Mouse (Mus musculus): ENCODE results near the gene Gns.

The Gns gene

DNA sequence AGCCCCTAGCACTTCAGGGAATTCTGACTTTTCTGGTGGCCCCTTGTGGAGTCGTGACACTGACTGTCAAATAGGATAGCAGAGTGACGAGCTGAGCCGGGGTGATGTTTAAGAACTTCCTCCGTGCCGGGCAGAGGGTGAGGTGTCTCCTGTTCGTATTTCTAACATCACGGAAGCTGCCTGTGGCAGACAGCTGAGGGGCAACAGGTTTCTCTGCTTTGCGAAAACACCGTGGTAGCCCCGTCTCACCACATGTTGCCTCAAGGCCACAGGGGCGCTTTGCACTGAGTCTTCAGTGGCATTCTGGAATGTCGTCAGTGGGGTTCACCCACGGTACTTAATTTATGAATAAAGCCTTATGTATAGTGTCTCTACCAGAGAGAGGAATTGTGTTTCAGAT is 2.4 kb downstream of the Gns start:
- DNase-seq = no peak

DNA sequence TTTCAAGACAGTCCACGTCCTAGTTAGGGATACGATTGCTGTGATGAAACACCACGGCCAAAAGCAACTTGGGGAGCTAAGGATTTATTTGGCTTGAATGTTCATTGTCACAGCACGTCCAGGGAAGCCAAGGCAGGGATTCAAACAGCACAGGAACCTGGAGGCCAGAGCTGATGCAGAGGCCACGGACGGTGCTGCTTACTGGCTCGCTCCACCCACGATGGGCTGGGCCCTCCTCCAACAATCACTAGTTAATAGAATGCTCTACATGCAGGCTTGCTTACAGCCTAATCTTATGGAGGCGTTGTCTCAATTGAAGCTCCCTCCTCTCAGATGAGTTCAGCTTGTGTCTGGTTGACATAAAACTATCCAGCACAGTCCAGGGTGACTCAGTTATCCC is 2.9 kb downstream of the Gns start:
- DNase-seq = no peak

DNA sequence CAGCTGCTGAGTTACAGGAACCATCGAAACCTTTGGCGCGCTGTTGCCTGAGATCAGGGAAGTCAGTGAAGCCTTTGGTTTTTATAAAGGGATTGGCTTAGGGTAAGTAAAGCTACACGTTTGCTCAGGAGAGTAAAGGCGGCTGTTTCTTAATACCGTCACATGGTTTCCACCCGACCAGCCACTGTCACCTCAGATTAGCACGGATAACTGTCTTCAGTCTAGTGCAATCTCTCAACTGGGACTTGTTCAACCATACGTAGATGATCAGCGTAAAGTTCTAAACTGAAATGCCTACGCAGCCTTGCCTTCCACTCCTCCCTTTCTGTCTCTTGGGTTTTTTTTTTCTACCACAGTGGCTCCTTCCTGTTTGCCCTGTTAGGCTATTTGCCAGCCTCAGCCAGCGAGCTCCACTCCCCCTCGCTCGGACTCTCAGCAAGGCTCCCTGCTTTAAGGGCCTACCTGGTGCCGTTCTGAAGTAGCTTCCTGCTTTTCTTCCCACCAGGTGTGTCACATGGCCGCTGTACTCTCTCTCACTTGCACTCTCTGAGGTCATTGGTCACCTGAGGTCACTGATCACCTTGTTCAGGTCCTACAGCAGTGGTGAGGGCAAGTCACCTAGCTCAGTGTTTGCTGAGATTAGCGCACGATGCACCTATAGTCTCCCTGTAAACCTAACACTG is 4.0 kb downstream of the Gns start:
- no peak for DNase-seq

DNA sequence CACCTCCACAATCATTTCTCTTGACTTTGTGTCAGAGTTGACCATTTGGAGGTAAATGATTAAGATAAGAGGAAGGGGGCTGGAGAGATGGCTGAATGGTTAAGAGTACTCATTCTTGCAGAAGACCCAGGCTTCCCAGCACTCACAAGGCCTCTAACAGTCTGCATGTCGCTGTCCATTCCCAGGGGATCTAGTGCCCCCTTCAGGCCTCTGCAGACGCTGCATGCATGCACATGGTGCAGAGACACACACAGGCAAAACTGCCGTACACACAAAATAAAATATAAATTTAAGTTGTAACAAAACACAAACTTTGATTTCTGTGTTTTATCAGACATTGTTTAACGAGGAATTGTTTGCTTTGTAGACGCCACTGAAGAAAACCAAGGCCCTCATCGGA is 5.9 kb downstream of the Gns start:
- DNase-seq = no peak

DNA sequence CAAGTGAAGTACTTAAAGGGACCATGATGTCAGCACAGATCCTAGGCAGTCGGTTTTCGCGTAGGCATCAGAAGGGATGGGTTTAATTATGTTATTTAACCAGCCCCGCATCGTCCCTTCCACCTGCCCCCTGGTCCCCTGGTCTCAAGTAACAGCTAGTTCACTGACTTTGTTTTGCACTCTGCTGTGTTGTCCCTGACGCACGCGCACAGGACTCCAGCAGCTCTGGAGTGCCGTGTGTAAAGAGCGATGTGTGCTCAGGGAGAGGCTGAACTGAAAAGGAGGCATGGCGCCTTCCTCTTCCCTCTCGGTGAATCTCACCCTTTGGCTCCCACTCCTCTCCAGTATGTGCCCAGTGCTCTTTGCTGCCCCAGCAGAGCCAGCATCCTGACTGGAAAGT is 9.1 kb downstream of the Gns start:
- no peak for DNase-seq

DNA sequence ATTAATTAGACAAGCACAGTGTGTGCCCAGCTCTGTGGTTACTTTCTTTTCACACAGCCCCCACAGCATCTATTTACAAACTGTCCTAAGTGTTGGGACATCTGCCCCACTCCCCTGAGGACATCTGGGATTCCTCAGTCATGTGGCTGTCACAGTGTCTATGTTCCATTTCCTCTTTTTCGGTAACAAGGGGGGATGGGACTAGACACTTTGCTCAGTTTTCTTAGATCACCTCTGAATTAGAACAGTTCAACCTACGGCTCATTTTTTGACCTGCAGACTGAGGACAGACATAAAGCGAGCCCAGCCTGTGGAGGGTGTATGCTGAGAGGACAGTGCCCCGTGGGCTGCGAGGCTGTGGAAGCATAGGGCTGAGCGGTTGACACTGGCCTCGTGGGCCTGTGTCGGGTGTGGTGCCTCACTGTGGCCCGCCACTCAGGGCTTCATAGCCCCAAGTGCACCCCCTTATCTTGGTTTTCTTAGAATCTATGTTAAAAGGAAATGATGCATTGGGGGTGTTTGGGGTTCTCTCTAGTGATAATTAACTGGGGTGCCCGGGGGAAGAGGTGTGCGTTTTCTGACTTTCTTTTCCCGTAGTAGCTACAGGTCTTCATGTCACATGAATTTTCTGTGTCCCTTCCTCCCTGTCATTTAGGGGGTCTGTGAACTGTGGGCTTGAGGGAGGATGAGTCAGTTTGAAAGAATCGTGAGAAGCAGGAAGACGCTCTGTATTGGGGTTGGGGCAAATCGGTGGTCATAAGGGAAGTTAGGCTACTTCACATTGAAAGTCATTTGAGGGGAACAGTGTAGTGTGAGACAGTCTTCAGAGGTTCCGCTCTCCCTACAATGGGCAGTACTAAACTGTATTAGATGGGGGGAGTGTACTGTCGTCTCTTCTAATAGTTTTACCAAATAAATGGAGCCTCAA is 10.1 kb downstream of the Gns start:
- DNase-seq = no peak

DNA sequence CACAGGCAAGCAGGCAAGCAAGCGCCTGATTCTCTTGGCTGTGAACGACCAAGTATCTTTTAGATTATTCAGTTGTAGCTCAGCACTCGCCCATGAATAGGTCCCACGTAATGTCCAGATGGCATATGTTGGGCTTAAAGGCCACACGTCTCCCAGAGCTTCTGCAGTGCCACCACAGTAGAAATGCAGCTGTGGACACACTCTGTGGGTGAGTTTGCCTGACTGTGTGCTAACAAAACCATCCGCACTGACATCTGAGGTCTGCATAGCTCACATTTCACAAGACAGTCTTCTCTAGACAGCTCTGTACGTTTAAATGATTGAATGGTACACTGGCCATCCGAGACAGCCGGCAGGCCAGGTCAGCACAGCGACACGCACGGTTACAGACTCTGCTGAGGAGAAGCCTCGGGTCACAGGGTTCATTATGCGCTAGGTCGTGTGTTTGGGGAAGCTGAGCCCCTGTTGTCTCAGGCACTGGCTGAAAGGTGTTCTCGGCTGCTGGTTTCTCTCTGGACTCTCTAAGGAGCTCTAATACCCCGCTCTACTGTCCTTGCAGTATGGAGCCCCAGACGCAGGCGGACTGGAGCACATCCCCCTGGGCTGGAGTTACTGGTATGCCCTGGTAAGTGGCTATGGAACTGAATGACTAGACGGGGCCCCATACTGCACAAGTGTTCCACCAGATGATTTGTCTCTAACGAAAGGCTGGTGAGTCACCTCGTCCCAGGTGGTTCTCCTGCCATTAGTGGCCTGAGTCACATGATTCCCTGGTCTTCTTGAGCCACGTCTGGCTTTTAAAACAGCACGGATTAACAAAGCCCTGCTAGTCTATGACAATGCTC is 11.0 kb downstream of the Gns start:
- DNase-seq = no peak

DNA sequence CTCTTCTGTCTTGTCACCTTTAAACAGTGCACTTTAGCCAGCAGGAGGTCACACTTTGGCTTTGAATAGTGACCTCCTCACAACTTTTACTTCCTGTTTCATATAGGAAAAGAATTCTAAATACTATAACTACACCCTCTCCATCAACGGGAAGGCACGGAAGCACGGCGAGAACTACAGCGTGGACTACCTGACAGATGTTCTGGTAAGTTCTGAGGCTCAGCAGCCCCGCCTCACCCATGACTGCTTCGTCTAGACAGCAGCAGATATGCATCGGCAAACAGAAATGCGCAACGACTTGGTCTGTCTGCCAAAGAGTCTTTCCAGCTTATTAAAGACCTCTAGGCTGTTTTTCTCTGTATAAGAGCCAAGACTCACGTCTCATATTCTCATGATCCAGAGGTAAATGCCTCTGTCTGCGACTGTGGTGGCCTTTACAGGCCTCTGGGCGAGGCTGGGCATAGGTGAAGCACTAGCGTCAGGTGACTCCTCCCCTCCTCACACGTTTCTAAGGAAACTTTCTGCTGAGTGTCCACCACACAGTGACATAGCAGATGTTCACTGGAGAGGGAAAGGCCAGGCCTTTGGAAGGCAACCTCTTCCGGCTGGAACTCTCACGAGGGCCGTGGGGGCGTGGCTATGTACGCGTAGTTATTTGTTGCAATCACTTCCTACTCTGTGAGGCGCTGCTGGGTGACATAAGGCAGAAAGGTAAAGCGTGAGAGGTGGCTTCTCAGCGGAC is 11.8 kb downstream of the Gns start:
- no peak for DNase-seq

DNA sequence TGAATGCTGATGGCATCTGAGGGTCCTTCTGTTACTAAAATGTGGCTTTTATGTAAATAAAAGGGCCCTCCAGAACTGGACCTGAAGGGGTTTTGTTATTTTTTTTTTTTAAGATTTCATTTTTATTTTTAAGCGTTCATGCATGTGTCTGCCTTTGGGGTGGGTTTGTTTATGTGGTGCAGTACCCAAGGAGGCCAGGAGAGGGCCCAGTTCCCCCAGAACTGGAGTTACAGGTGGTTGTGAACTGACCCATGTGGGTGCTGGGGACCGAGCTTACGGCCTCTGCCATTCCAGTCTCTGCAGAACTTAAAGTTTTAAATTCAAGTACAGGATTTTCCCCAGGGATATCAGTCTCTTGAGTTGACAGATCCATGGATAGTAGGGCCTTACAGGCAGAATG is 14.5 kb downstream of the Gns start:
- DNase-seq = no peak

DNA sequence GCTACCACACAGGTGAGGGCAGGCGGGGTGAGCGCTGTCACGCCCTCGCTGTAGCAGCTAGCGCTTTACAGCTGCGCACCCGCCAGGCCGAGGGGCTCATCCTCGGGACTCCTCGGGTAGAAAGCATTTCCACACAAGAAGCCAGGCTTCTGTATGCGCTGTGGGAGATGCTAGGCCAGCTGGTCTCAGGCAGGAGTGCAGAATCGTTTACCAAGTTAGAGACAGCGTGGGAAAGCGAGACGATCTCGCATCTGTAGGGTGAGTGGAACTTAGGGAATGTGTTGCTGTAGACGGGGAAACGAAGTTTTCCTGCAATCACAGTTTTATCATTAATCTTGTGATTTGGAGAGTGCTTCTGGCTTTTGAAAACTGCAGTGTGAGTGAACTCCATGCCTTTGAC is 16.4 kb downstream of the Gns start:
- no peak for DNase-seq

DNA sequence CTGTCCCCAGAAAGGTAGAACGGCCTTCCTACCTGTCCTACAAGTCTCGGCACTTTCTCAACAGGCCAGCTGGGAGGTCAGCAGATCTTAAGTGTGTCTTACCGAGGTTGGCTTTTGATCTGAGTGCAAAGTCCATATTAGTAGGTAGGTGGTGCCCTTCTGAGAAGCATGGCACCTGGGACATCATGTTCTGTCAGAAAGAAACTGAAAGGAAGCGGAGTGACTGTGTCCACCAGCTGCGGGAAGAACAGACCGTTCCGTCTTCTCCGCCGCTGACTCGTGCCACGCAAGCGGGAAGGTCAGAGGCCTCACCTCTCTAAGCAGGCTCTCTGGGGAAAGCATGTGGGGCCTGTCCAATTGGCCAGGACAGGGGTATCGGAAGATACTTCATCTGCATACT is 19.8 kb downstream of the Gns start:
- DNase-seq = no peak

DNA sequence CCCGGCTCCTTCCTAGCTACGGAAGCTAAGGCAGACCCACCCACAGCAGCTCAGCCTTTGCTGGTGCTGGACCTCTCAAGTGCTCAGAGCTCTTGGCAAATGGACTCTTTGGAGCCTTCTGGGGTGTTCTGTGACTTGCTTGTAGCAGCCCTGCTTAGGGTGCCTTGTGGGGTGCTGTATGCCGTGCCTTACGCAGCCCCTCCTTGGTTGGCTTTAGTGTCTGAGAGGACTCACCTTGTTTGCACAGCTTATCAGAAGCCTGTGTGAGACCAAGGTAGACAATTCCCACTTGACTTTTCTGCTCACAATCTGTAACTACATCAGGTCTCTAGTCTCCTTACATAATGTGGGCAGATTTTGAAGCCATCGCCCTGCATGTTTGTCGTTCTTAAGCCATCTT is 20.8 kb downstream of the Gns start:
- DNase-seq = no peak

DNA sequence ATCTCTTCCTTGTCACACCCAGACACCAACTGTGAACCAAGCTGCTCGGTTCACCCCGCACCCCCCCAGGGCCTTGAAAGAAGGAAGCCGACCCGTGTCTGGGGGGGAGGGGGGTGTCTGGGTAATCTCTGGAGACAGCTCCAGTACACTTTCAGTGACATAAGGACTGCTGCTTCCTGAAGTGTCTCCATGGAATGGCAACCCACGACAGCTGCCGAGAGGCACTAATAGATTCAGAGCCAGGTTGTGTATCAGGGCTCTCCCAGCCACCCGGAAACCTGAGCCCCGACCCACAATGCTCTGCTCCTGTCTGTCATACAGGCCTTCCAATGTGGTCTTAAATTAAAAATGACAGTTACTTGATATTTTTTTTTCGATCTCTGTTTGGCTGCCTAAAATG is 21.5 kb downstream of the Gns start:
- no peak for DNase-seq

DNA sequence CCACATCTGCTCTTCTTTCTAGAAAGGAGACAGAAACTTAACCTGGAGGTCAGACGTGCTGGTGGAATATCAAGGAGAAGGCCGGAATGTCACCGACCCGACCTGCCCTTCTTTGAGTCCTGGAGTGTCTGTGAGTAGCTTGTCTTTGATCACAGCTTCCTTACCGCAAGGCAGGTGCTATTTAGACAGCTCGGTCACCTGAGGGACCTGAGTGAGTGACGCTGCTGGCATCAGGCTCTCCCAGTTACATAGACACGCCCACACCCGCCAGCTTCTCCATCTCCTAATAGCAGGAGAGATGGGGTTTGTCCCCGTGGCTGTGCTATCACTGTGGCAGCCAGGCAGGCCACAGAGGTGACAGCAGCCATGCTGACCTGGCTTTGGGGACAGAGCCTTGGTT is 25.7 kb downstream of the Gns start:
- no peak for DNase-seq

DNA sequence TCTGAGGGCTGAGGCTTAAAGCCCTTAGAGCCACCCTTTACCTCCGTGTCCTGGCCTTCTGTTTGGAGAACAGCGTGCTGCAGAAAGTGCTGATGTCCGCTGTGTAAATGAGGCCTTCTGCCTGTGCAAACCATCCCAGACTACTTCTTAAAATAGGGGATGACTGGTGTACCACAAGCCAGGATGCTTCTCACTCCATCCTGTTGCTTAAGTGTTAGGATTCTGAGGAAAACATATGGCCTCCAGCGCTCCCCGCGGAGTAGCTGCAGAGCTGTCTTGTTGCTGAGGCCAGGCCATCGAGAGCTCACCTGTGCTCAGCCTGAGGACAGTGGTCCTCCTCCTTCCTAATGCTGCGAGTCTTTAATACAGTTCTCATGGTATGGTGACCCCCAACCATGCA is 27.0 kb downstream of the Gns start:
- DNase-seq = peak; percentile 34 to 40

DNA sequence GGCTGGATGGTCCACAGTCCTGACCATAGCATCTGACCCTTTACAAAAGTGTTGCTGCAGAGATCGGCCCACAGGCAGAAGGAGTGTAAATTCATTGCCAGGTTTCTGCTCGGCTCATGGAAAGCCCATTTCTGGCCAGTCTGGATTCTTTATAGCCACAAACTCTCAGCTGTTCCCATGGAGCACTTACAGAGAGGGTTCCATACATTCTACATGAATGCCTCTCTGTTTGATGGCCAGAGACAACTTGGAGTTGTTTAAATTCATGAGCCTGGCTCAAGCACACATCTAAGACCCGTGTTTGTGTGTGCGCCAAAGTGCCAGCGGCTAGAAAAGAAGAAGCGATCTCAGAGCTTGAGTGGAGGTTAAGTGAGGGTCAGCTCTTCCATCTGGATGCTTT is 29.4 kb downstream of the Gns start:
- no peak for DNase-seq

DNA sequence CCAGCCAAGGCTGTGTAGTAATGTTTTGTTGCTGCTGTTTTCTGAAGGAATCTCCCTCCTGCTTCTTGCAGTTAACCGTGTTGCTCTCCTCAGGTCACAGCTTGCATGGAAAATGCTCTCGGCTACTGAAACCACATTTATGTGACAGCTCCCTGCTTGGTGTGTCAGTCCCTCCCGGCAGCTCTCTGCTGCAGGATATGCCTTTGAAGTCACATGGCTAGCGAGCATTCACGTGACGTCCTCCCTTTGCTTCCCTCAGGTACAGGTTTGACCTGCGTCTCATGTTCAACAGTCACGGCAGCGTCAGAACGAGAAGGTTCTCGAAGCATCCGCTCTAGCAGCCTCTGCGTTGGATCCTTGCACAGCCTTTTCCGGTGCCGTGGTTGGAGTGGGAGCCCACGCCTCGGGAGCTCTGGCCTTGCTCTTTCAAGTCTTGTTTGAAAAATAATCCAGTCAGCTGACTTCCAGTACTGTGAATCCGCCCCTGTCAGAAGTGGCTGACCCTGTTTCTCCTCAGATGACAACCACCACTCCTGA is 30.0 kb downstream of the Gns start:
- no peak for DNase-seq

DNA sequence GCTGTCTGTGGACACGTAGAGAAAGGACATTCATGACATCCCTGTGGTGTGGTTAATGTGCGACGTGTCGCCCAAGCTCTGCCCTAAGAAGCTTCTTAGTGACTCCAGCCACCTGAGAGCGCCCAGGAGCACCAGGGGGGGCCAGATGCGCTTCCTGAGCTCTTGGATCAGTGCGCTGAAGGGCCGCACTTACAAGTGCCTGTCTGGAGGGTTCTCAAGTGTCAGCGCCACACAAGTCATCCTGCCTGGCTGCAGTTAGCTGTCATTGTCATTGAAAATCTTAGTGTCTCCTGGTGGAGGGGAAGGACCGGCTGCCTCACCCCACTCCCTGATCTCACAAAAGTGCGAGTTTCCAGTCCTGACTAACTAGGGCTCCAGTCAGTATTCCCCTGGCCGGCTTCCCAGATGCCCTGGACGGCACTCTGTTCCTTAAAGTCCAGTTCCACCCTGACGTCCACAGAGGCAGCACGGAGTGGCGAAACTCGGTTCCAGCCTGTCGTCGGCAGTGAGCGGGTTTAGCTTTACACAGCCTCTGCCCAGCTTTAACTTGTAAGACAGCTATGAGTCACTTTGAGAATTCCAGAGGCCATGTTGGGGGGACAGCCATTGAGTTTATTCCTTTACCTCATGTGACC is 30.8 kb downstream of the Gns start:
- no peak for DNase-seq

DNA sequence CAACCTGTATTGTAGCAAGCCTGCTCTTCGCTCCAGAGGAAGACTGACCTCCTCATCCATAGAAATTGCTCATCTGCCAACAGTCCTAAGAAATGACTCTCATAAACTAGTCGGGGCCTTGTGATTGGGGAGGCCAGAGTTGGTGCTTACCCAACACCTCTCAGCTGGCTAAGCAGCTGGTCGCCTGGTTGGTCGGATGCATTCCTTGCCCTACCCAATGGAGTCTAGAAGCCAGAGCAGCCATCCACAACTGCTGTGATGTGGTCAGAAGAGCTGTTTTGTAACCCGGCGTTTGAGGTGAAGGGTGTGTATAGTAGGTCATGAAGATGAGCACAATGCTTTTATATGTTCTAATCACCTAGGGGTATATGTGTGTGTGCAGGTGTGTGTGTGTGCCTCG is 33.7 kb downstream of the Gns start:
- no peak for DNase-seq

DNA sequence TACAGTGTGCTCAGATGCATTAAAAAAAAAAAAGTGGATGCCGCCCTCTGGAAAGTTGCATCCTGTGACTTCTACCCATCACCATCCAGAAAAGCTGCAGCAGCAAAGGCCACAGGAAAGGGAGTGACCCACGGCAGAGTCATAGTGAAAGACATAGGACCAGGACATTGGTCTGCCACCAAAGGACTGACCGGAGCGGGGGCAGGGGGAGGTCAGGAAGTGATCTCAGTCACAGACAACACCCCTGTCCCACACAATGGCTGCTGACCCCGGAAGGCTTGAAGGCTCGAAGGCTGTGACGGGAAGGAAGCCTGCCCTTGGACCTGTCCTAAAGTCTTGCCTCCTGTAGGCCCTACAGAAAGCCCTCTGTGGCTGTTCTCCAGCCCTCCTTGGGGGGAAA is 36.1 kb downstream of the Gns start:
- no peak for DNase-seq

DNA sequence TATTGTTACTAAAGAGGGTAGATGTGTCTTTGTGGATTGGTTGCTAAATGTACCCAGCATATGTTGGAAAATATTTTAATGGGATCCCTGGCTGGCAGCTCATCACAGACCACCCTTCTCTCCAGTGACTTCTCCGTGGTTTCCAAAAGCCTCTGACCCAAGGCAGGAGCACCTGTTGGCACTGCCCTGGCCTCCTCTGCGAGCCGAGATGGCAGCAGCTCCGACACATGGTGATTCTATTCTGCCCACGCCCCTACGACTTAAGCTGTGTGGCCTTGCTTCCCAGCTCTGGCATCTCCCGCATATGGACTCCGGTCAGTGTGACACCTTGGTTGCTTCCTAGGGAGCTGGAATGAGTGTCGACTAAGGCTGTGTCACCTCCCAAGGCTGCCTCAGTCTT is 38.2 kb downstream of the Gns start:
- no peak for DNase-seq

DNA sequence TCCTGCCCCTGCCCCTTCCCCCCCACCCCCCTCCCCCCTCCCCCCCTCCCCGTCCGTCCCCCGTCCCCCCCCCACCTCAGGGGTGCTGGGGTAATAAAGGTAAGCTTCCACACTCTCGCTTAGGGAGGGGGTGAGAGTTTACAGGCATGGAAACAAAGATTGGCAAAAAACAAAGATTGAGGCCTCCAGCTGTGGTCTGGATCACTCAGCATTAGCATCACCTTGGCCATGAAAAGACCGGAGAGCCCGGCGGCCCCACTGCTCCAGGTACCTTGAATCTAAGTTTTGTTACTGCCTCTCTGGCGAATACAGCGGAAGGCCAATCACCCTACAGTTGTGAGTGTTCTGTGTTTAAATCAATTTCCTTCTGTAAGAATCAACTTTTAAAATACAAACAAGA is 39.1 kb downstream of the Gns start:
- DNase-seq = no peak

Measured in cerebellum, adult 18-20 months (tissue).